Mouse (Mus musculus): ENCODE measurements at regions not wholly inside any gene's neighbourhood (a gene's known extent, or its start where the extent isn't known, plus 50 kb on each side); places are given as distances from the start of the nearest gene placed in this dataset.

GRCm38 (mm10) chr1:42107925-42108324 is 587.6 kb upstream of the Pou3f3 start:
- no peak for ATAC-seq (ENCODE audit: insufficient number of reproducible peaks, insufficient read depth, low FRiP score, low read depth)
- Histone ChIP-seq H3K36me3 (ENCODE audit: control insufficient read depth, insufficient read depth, low read length) (no peaks in the 10 kb centered on the region), H3K4me1 (ENCODE audit: control insufficient read depth, insufficient read depth, low read length) (no peaks in the 10 kb centered on the region), H3K27me3 (ENCODE audit: control insufficient read depth, insufficient read depth, low read length) (no peaks in the 10 kb centered on the region), H3K4me3 (ENCODE audit: low read depth, low read length) (no peak overlapping the region), H3K4me2 (replicated peaks; ENCODE audit: low read depth, low read length) (no peak overlapping the region), H3K9ac (replicated peaks; ENCODE audit: low read depth, low read length) (no peak overlapping the region), H3K27ac (ENCODE audit: low read length) (no peak overlapping the region), H3K9me3 (ENCODE audit: control insufficient read depth, low read depth, low read length) (no peaks in the 10 kb centered on the region)
- 75% methylated on average over 1 of the region's 1 CpGs for WGBS

DNA sequence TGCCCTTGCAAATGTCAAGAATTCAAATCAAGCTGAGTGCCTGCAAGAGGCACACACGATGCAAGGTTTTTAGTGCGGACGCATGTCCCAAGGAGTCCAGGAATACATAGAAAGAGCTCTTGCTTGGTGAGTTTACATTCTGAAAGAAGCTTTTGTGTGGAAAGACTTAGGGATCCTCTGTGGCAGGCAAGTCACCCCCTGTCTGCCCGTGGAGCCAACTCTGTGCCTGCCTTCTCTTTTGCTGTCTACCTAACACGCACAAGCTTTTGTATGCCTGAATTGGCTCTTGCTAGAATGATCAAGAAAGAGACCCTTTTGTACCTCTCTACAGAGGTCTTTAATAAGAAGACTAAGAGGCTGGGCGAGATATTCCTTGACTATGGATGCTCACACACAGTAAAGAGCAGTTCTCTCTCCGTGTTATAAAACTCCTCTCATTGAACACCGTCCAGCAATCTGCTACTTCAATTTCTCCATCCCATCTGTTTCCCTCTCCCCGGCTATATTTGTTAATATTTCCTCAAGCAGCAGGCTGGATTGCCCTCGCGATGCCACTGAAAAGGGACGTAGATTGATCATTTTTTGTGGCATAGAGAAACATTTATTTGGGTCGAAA is 543.3 kb upstream of the Pou3f3 start:
- Histone ChIP-seq H3K4me1 (ENCODE audit: control insufficient read depth, insufficient read depth, low read length) (no peaks in the 10 kb centered on the region), H3K9ac (replicated peaks; ENCODE audit: low read depth, low read length) (no peak overlapping the region), H3K4me3 (ENCODE audit: low read depth, low read length) (no peak overlapping the region), H3K9me3 (ENCODE audit: control insufficient read depth, low read depth, low read length) (no peaks in the 10 kb centered on the region), H3K4me2 (replicated peaks; ENCODE audit: low read depth, low read length) (no peak overlapping the region), H3K27me3 (ENCODE audit: control insufficient read depth, insufficient read depth, low read length) (no peaks in the 10 kb centered on the region), H3K27ac (ENCODE audit: low read length) (no peak overlapping the region), H3K36me3 (ENCODE audit: control insufficient read depth, insufficient read depth, low read length) (no peaks in the 10 kb centered on the region)
- WGBS: 70% methylated on average over 13 of the region's 13 CpGs
- ATAC-seq (ENCODE audit: insufficient number of reproducible peaks, insufficient read depth, low FRiP score, low read depth): no peak

GRCm38 (mm10) chr1:42152916-42153315 is 542.7 kb upstream of the Pou3f3 start:
- no peaks in the 10 kb centered on the region for H3K4me1 ChIP-seq (ENCODE audit: control insufficient read depth, insufficient read depth, low read length)
- 45% methylated on average over 3 of the region's 3 CpGs for WGBS
- H3K9me3 ChIP-seq (ENCODE audit: control insufficient read depth, low read depth, low read length): no peaks in the 10 kb centered on the region
- H3K4me3 ChIP-seq (ENCODE audit: low read depth, low read length): no peak overlapping the region
- H3K27me3 ChIP-seq (ENCODE audit: control insufficient read depth, insufficient read depth, low read length): no peaks in the 10 kb centered on the region
- no peaks in the 10 kb centered on the region for H3K36me3 ChIP-seq (ENCODE audit: control insufficient read depth, insufficient read depth, low read length)
- H3K4me2 ChIP-seq (replicated peaks; ENCODE audit: low read depth, low read length): no peak overlapping the region
- ATAC-seq (ENCODE audit: insufficient number of reproducible peaks, insufficient read depth, low FRiP score, low read depth): no peak
- no peak overlapping the region for H3K9ac ChIP-seq (replicated peaks; ENCODE audit: low read depth, low read length)
- H3K27ac ChIP-seq (ENCODE audit: low read length): no peak overlapping the region

DNA sequence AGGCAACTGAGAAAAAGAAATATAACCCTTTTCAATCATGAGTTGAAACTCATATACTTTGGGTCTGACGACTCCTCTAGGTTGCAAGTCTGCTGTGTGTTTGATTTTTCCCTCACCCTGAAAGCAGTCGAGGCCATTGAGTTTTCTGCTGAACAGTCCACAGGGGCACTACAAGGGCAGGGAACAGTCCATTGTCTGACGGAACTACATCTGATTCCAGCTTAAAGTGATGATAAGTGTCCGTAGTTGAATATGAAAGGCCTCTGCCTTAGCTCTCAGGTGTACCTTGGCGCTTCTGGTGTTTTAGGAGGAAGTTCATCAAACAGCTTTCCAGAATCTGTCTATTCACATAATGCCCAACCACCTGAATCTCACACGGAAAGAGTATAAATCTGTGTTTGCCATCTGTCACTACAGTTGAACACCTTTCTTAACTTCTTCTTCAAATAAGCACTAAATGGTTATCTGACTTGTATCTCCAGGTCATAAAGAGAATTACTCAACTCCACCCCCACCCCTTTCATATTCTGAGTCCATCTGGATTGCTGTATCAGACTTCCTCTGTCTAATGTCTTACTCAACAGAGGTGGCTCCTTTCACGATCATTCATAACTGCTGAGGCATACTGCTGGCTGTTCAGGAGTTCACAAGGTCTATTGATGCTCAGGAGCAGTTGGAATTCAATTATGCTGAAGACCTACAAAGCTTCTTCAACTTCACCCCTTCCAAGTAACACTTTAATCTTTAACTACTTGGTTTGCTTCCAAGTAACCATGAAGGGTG is 527.6 kb upstream of the Pou3f3 start:
- Histone ChIP-seq H3K27ac (ENCODE audit: low read length) (no peak overlapping the region), H3K4me2 (replicated peaks; ENCODE audit: low read depth, low read length) (no peak overlapping the region), H3K9me3 (ENCODE audit: control insufficient read depth, low read depth, low read length) (no peaks in the 10 kb centered on the region), H3K36me3 (ENCODE audit: control insufficient read depth, insufficient read depth, low read length) (no peaks in the 10 kb centered on the region), H3K9ac (replicated peaks; ENCODE audit: low read depth, low read length) (no peak overlapping the region), H3K4me3 (ENCODE audit: low read depth, low read length) (no peak overlapping the region), H3K4me1 (ENCODE audit: control insufficient read depth, insufficient read depth, low read length) (no peaks in the 10 kb centered on the region), H3K27me3 (ENCODE audit: control insufficient read depth, insufficient read depth, low read length) (no peaks in the 10 kb centered on the region)
- 74% methylated on average over 7 of the region's 7 CpGs for WGBS
- ATAC-seq (ENCODE audit: insufficient number of reproducible peaks, insufficient read depth, low FRiP score, low read depth): no peak

GRCm38 (mm10) chr1:42169505-42169904 is 526.1 kb upstream of the Pou3f3 start:
- Histone ChIP-seq H3K4me3 (ENCODE audit: low read depth, low read length) (no peak overlapping the region), H3K9ac (replicated peaks; ENCODE audit: low read depth, low read length) (no peak overlapping the region), H3K4me2 (replicated peaks; ENCODE audit: low read depth, low read length) (no peak overlapping the region), H3K27ac (ENCODE audit: low read length) (no peak overlapping the region), H3K36me3 (ENCODE audit: control insufficient read depth, insufficient read depth, low read length) (no peaks in the 10 kb centered on the region), H3K9me3 (ENCODE audit: control insufficient read depth, low read depth, low read length) (no peaks in the 10 kb centered on the region), H3K27me3 (ENCODE audit: control insufficient read depth, insufficient read depth, low read length) (no peaks in the 10 kb centered on the region), H3K4me1 (ENCODE audit: control insufficient read depth, insufficient read depth, low read length) (no peaks in the 10 kb centered on the region)
- no peak for ATAC-seq (ENCODE audit: insufficient number of reproducible peaks, insufficient read depth, low FRiP score, low read depth)
- WGBS: 76% methylated on average over 3 of the region's 3 CpGs

- no peaks in the 10 kb centered on the region for H3K27me3 ChIP-seq (ENCODE audit: control insufficient read depth, insufficient read depth, low read length)
- H3K9ac ChIP-seq (replicated peaks; ENCODE audit: low read depth, low read length): no peak overlapping the region
- no peaks in the 10 kb centered on the region for H3K36me3 ChIP-seq (ENCODE audit: control insufficient read depth, insufficient read depth, low read length)
- ATAC-seq (ENCODE audit: insufficient number of reproducible peaks, insufficient read depth, low FRiP score, low read depth): no peak
- H3K27ac ChIP-seq (ENCODE audit: low read length): no peak overlapping the region
- H3K4me3 ChIP-seq (ENCODE audit: low read depth, low read length): no peak overlapping the region
- no peaks in the 10 kb centered on the region for H3K9me3 ChIP-seq (ENCODE audit: control insufficient read depth, low read depth, low read length)
- H3K4me1 ChIP-seq (ENCODE audit: control insufficient read depth, insufficient read depth, low read length): no peaks in the 10 kb centered on the region
- no peak overlapping the region for H3K4me2 ChIP-seq (replicated peaks; ENCODE audit: low read depth, low read length)
Observed at GRCm38 (mm10) chr1:42186295-42186694, 509.3 kb upstream of the Pou3f3 start.

DNA sequence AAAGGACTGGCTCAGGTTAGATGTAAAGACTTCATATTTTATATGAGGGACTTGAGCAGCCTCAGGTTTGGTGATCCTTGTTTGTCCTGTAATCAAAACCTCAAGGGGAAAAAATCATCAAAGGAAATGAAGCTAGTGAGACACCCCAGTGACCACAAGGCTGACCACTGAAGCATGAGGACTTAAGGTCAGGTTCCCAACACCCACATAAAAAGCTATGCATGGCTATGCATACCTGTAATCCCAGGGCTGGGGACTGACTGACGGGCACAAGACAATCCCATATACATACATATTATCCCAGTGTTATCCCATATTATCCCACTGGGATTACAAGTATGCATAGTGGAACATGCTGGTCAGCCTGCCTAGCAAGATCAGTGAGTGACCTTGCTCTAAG is 467.5 kb upstream of the Pou3f3 start:
- H3K4me1 ChIP-seq (ENCODE audit: control insufficient read depth, insufficient read depth, low read length): no peaks in the 10 kb centered on the region
- no peaks in the 10 kb centered on the region for H3K27me3 ChIP-seq (ENCODE audit: control insufficient read depth, insufficient read depth, low read length)
- H3K4me3 ChIP-seq (ENCODE audit: low read depth, low read length): no peak overlapping the region
- no peak overlapping the region for H3K4me2 ChIP-seq (replicated peaks; ENCODE audit: low read depth, low read length)
- no peak overlapping the region for H3K27ac ChIP-seq (ENCODE audit: low read length)
- H3K36me3 ChIP-seq (ENCODE audit: control insufficient read depth, insufficient read depth, low read length): no peaks in the 10 kb centered on the region
- no peak for ATAC-seq (ENCODE audit: insufficient number of reproducible peaks, insufficient read depth, low FRiP score, low read depth)
- H3K9ac ChIP-seq (replicated peaks; ENCODE audit: low read depth, low read length): no peak overlapping the region
- 96% methylated on average over 1 of the region's 1 CpGs for WGBS
- no peaks in the 10 kb centered on the region for H3K9me3 ChIP-seq (ENCODE audit: control insufficient read depth, low read depth, low read length)

DNA sequence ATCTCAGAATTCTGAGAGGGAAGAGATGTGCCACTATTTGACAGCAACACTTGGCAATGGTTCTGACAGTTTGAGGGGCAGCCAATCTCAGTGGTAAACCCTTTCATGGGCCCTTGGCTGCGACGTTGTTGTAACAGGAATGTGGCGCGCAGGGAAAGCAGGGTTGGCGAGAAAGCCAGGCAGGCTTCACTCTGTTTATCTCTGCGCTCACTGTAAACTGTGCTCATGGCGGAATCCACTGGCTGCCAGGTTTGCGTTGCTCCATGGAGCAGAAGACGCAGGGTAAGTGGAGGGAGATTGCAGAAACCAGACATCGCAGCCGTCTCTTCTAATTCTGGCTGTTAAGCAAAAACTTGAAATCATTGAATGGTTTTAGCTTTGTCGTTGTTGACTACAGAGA is 465.9 kb upstream of the Pou3f3 start:
- ATAC-seq (ENCODE audit: insufficient number of reproducible peaks, insufficient read depth, low FRiP score, low read depth): no peak
- H3K4me1 ChIP-seq (ENCODE audit: control insufficient read depth, insufficient read depth, low read length): no peaks in the 10 kb centered on the region
- H3K36me3 ChIP-seq (ENCODE audit: control insufficient read depth, insufficient read depth, low read length): no peaks in the 10 kb centered on the region
- H3K9ac ChIP-seq (replicated peaks; ENCODE audit: low read depth, low read length): no peak overlapping the region
- 45% methylated on average over 12 of the region's 12 CpGs for WGBS
- no peaks in the 10 kb centered on the region for H3K9me3 ChIP-seq (ENCODE audit: control insufficient read depth, low read depth, low read length)
- no peak overlapping the region for H3K4me3 ChIP-seq (ENCODE audit: low read depth, low read length)
- H3K27ac ChIP-seq (ENCODE audit: low read length): no peak overlapping the region
- H3K27me3 ChIP-seq (ENCODE audit: control insufficient read depth, insufficient read depth, low read length): no peaks in the 10 kb centered on the region
- H3K4me2 ChIP-seq (replicated peaks; ENCODE audit: low read depth, low read length): peak overlapping the region; percentile 10; the same call in 1 of the 2 replicates

All from stomach, embryonic 14.5 days (tissue).